In genomic region chr2:169615998-169616397, GRCm38 (mm10) we compare ENCODE assay signal across 39 mouse cellular contexts. TPM values are rescaled to one million over a fixed set of nuclear protein-coding genes. Genes with fewer than 3 reads are reported as not detected.
"Had no signal": no experiment of that assay in that cellular context is flagged by ENCODE, and none has a peak within 500 bp of the region (broad histone marks: within the 10 kb centered on the region; RNA-seq: fewer than 3 reads in every experiment).

No protein-coding gene starts in this region.

- H3K27me3 ChIP-seq: embryonic facial prominence, embryonic 12.5 days; embryonic facial prominence, embryonic 13.5 days; embryonic facial prominence, embryonic 15.5 days; forebrain, embryonic 15.5 days had no signal

- H3K4me2 ChIP-seq: embryonic facial prominence, embryonic 12.5 days; embryonic facial prominence, embryonic 13.5 days; embryonic facial prominence, embryonic 15.5 days; forebrain, embryonic 12.5 days; forebrain, embryonic 13.5 days; forebrain, embryonic 15.5 days had no signal

- H3K27ac ChIP-seq: embryonic facial prominence, embryonic 10.5 days; embryonic facial prominence, embryonic 12.5 days; embryonic facial prominence, embryonic 13.5 days; embryonic facial prominence, embryonic 15.5 days; forebrain, embryonic 10.5 days; forebrain, embryonic 12.5 days; forebrain, embryonic 13.5 days; forebrain, embryonic 15.5 days; gastrocnemius, adult 2 months; heart, adult 2 months had no signal

- H3K9ac ChIP-seq: embryonic facial prominence, embryonic 12.5 days; embryonic facial prominence, embryonic 13.5 days; embryonic facial prominence, embryonic 15.5 days; forebrain, embryonic 12.5 days; forebrain, embryonic 13.5 days; forebrain, embryonic 15.5 days; forebrain, postnatal 0 days had no signal

- DNase-seq: cerebellum, adult 9-10 months; cerebellum, adult 9-11 months; cerebellum, postnatal 10 days; cerebellum, postnatal 14 days; cerebellum, postnatal 25 days; cerebellum, postnatal 36 days; embryo, embryonic 11 days; forebrain, postnatal 0 days; gastrocnemius, adult 2 months; gastrocnemius, postnatal 10 days; gastrocnemius, postnatal 14 days; gastrocnemius, postnatal 25 days; gastrocnemius, postnatal 36 days; heart, adult 11 months; heart, adult 18-20 months; heart, adult 2 months had no signal

- H3K36me3 ChIP-seq: embryonic facial prominence, embryonic 10.5 days; embryonic facial prominence, embryonic 12.5 days; embryonic facial prominence, embryonic 13.5 days; embryonic facial prominence, embryonic 15.5 days; forebrain, embryonic 10.5 days; forebrain, embryonic 12.5 days; forebrain, embryonic 15.5 days had no signal

- H3K4me3 ChIP-seq: embryonic facial prominence, embryonic 10.5 days; embryonic facial prominence, embryonic 12.5 days; embryonic facial prominence, embryonic 13.5 days; embryonic facial prominence, embryonic 15.5 days; erythroblast, embryonic 14.5 days; forebrain, embryonic 10.5 days; forebrain, embryonic 12.5 days; forebrain, embryonic 13.5 days; forebrain, embryonic 15.5 days; gastrocnemius, adult 2 months; heart, adult 2 months had no signal

- ATAC-seq: forebrain, embryonic 13.5 days; forebrain, embryonic 14.5 days; forebrain, embryonic 15.5 days; forebrain, embryonic 16.5 days; forebrain, postnatal 0 days had no signal

- H3K9me3 ChIP-seq: embryonic facial prominence, embryonic 10.5 days; embryonic facial prominence, embryonic 12.5 days; embryonic facial prominence, embryonic 13.5 days; embryonic facial prominence, embryonic 15.5 days; forebrain, embryonic 10.5 days; forebrain, embryonic 12.5 days; forebrain, embryonic 13.5 days; forebrain, embryonic 15.5 days had no signal

RNA-seq across cellular contexts. Expression of gene Tshz2, which starts 16.8 kb away (rescaled TPM):
- total RNA-seq: common myeloid progenitor, adult 5-6 weeks; granulocyte monocyte progenitor cell, adult 5-6 weeks had no signal
- polyA plus RNA-seq: erythroblast, embryonic 14.5 days had no signal

RNA-seq across cellular contexts. Expression of gene Gm11011, which starts 28.5 kb away (rescaled TPM):
- total RNA-seq: common myeloid progenitor, adult 5-6 weeks; forebrain, postnatal 0 days; gastrocnemius, adult 18-20 months; gastrocnemius, adult 2 months; gastrocnemius, adult 8-10 months; gastrocnemius, postnatal 10 days; gastrocnemius, postnatal 14 days; gastrocnemius, postnatal 25 days; gastrocnemius, postnatal 36 days; gastrocnemius, postnatal 4 days; granulocyte monocyte progenitor cell, adult 5-6 weeks; heart, adult 18-20 months; heart, adult 2 months; heart, adult 8-10 months had no signal
- polyA plus RNA-seq: cortical plate, adult 2 months; embryonic facial prominence, embryonic 10.5 days; embryonic facial prominence, embryonic 11.5 days; embryonic facial prominence, embryonic 12.5 days; embryonic facial prominence, embryonic 13.5 days; embryonic facial prominence, embryonic 14.5 days; embryonic facial prominence, embryonic 15.5 days; erythroblast, embryonic 14.5 days; forebrain, embryonic 10.5 days; forebrain, embryonic 11.5 days; forebrain, embryonic 12.5 days; forebrain, embryonic 13.5 days; forebrain, embryonic 14.5 days; forebrain, embryonic 15.5 days; forebrain, embryonic 16.5 days; forebrain, postnatal 0 days; frontal cortex, adult 2 months; gonadal fat pad, adult 2 months; heart, adult 2 months had no signal
